Mouse (Mus musculus) T-helper 2 cell (primary cell): Measurements from ENCODE around the gene Abcb9.

Source experiments
- in situ Hi-C: fragments of 300-600 bp; cut with MboI, MseI; formaldehyde crosslinking; loops from one replicate; pipeline ENCODE4 v1.15.1; 2025; ENCODE audit warnings: high pct_unique_total_duplicates

Abcb9 gene

DNA sequence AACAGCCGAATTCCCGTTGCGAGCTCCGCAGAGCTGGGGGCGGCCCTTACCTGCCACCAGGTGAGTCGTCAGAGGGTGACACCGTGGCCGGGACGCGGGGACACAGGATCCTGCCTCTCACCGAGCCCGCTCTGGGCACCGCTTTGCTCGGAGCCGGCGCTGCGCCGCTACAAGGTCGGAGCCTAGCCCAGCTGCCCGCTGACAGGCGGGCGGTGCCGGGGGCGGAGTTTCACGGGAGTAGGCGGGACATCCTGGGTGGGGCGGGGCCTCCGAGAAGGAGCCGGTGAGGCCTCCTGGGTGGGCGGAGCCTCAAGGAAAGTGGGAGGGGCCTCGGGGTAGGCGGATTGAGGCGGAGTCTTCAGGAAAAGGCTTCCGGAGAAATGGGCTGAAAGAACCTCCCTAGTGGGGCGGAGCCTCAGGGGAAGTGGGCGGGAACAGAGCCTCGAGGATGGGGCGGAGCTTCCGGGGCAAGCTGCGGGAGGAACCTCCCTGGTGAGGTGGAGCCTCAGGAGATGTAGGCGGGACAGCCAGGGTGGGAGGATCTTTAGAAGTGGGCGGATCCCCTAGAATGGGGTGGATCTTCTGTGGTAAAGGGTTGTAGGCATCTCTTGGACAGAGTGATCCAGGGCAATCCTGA is at the start of gene Abcb9:
Gene Abcb9 (minus strand): TSS at position 203 of the 637 bp plus-strand sequence.
- in situ Hi-C loops = no loop called here

DNA sequence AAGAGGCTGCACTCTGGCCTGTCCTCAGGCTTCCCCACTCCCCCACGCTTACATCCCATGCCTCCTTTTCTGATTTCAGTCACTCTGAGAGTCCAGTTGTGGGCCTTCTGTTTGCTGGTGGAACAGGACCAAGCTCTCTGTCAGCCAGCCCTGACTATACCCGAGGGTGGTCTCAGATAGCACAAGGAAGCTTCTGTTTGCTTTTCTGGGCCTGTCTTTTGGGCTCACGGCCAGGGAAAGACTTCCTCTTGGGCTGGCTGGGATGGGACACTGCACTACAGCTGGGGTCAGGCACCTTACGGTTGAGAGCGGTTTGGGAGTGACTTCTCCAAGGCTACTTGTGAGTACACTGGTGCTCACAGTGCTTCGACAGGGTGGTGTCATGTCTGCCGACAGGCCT is 42.5 kb upstream of the Abcb9 start:
- in situ Hi-C loops = no loop called here

DNA sequence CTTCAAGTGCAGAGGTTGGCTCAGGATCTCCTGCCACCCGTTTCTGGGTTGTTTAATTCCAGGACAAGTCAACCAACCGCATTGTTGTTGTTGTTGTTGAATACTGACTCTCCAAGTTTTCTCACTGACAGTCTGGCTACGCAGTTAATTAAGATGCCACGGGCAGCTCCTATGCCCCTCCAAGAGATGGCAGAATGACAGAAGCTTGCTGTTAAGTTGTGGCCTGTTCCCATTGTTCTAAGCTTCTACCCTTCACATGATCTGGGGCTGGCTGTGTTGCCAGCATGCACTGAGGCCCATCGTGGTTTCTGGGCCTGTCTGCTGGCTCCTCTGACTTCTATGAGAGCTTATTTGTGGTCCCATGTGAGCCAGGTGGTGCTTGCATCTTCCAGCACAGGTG is 38.7 kb upstream of the Abcb9 start:
- in situ Hi-C loops = no loop called here

DNA sequence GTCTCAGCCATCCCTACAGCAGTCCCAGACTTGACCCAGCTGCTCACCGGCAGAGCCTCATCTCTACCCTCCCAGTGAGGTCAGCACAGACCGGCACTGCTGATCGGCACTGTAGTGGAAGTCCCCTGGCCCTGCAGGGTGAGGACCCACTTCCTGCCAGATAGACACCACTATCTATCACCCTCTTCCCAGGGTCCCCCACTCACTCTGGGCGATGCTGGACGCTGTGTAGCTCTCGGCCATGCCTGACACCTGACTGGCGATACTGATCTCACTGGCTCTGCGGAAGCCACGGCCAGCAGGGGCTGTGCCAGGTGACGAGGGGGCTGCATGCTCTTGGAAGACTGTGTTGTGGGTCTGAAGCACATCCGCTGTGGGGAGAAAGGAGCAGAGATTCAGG is 29.5 kb upstream of the Abcb9 start:
- in situ Hi-C loops = no loop called here

DNA sequence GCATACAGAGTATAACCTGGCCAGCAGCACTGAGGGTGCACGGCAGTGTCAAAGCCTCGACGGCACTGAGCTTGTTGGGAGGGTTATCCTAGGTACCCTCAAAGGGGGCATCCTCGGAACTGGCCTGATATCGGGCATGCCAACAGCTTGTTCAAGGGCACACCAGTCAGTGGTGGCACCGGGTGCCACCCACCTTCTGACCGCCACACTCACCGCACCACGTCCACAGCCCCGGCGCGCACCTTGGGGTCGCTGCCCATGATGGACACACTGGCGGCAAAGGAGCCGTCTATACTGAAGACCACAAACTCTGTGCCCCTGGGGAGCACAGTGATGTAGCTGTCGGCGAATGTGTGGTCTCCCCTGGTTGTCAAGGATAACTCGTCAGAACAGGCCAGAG is 26.8 kb upstream of the Abcb9 start:
- in situ Hi-C loops = no loop called here

DNA sequence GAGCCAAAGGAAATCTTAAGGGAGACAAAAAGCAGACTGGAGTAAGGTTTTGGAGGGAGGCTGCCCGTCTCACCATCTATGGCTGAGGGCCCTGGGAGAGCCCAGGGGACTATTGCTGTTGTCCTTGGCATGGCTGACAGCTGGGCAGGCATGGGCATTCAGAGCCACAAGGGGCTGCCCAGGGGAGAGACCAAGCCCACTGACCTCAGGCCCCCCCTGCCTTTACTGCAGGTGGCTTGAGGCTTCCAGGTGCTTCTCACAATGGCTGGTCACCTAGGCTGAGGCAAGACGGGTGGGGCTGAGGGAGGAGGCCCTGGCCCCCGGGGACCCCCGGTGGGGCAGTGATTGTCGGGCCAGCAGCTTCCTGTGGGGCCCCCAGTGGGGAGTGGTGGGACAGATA is 23.6 kb upstream of the Abcb9 start:
- in situ Hi-C loops = no loop called here

DNA sequence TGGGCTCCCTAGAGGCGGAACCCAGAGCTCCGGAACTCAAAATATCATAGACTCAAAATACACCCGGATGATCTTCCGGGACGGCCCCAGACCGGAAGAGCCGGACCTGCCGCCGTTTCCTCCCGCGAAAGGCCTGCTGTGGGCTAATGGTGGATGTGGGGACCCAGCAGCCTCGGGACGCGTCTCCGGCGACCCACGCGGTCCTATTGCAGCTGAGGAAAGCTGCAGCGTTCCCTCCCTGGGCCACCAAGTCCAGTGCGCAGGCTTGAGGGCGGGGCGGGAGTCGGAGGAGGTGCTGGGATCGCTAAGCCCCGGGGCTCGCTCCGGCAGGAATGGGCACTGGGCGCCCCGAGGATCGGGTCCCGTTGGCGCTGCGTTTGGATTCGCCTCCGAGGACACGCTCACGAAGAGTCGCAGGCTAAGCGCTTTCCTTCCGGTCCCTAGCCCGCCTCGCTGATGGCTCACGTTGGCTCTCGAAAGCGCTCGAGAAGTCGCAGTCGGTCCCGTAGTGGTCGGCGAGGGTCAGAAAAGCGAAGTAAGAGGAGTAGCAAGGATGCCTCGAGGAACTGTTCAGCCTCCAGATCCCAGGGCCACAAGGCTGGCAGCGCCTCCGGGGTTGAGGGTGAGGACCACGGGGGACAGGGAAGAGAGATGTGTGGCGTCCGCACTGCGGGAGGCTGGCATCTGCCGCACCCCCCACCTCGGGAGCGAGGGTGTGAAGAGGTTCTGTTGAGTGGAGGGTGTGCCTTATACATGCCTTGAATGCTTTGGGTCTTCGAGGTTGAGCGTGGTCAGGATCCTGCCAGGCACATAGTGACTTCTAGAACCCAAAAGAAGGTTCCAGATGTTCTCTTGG is 20.6 kb upstream of the Abcb9 start, which contains the start of gene Arl6ip4:
Gene Arl6ip4 (plus strand): TSS at position 100 of the 856 bp plus-strand sequence.
- in situ Hi-C loops = no loop called here

DNA sequence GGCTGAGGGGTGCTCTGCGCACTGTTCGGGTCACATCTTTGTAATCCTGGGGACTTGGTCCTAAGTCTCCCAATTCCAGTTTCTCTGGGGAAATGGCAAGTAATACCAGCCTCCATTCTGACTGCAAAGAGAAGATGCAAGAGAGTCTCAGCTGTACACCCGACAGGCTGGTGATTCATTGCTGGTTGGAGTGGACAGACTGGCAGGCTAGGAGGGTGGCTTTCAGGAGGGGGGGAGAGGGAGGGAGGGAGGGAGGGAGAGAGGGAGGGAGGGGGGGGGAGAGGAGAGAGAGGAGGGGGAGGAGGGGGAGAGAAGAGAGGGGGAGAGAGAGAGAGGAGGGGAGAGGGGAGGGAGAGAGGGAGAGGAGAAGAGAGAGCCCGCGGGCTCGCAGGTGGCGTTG is 19.9 kb upstream of the Abcb9 start:
- in situ Hi-C loops = no loop called here

DNA sequence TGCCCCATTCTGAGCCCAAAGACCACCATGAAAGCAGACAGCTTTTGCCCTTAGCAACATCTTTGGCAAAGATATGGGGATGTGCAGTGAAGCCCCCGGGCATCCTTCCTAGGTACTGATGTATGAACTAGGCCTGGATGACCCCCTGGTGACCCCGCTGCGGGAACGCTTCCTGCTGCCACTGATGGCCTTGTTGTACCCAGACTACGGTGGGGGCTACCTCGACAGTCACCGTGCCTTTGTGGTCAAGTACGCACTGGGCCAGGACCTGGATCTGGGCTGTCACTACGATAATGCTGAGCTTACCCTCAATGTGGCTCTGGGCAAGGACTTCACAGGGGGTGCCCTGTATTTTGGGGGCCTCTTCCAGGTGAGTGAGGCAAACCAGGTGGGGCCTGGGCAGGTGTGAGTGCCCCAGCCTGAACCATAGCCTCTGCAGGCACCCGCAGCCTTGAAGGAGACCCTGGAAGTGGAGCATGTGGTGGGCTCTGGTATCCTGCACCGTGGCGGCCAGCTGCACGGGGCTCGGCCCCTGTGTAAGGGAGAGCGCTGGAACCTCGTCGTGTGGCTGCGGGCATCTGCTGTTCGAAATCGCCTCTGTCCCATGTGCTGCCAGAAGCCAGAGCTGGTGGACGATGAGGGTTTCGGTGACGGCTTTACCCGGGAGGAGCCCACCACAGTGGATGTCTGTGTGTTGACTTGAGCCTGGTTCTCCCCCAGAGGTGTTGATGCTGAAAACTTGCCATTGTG is 18.9 kb upstream of the Abcb9 start:
- in situ Hi-C loops = no loop called here

DNA sequence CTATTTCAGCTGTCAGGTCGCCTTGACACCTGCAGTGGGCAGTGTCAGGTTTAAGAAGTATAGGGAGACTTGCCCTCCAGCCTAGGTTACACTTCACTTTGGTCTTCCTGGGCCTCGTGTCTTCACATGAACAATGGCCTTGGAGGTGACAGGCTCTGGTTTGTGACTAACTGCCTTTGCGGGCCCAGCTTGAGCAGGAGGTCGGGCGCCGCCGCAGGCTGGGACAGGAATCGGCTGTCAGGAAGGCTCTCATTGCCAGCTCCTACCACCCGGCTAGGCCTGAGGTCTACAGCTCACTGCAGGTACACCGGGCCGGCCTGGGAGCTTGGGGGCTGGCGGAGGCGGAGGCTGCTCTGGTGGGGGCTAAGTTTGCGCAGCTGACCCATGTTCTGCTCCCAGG is 17.4 kb upstream of the Abcb9 start:
- in situ Hi-C loops = no loop called here

DNA sequence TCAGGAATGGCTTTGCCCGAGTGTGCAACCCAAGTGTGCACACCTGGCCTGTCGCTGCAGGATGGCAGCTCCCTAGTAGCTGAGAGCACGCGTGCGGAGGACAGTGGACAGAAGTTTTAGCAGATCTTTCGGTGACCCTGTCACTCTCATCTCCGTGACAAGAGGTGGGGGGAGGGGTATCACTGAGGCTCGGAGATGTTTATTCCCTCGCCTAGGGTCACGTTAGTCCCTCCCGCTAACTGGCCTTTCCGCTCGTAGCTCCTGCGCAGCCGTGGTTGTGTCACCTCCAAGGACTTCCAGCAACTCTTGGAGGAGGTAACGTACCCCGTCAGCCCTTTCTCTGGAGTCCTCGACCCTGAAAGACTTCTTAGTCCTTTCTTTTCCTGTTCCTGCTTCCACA is 16.9 kb upstream of the Abcb9 start:
- in situ Hi-C loops = no loop called here

DNA sequence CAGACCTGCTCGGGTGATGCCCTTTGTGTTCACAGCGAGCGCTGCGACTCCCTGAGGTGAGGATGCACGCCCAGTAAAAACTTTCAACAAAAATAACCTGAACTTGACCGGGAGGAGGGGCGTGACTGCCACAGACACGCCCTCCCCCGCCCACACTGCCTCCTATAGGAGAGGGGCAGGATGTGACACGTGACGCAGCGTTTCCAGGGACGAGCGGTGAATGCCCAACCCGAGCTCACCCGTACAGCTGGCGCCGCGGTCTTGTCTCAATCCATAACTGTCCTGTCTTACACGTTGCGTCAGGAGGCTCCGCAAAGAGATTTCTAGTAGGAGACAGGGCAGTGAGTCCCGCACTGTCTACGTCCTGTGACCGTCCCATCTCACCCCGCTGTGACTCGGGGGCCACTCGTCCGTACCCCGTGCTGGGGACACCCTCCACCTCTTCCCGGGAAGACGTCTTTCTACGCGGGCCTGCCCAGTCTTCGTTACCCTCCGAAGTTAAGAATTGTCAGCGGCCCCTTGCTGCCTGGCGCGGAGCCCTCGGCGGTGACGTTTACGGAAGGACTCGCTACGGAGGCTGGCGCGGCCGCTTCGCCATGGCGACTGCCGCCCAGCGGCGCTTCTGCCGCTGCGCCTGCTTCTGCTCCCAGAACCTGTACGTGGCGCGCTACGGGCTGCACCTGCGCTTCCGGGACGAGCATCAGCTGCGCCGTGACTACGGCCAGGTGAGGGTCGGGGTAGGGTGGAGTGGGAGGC is 16.3 kb upstream of the Abcb9 start, which contains the start of gene Ogfod2:
Gene Ogfod2 (plus strand): TSS at position 556 of the 756 bp plus-strand sequence.
- in situ Hi-C loops = no loop called here

DNA sequence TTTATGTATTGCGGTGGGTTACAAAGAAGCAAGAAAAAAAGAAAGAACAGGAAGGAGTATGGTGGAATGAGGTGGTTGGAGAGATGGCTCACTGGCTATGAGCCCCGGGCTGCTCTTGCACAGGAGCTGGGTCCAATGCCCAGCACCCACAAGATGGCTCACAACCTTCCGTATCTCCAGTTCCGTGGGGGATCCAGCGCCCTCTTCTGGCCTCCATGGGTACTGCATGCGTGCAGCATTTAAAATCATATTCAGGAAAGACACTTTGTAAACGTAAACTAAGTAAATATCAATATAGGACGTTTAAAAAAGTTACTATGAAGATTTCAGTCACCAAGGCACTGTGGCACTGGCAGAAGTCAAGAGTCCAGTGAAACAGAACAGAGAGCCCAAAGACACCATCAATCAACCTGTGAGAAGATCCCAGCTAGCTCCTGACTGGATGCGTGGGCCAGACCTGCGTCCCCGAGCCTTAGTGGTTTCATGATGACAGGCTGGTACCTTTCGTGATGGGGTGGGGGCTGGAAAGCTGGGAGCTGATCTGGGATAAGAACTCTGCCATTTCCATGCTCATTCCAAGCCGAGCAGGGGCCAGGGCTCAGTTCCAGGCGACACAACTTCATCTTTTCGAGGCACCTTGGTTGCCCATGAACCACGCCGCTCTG is 15.6 kb upstream of the Abcb9 start:
- in situ Hi-C loops = no loop called here

DNA sequence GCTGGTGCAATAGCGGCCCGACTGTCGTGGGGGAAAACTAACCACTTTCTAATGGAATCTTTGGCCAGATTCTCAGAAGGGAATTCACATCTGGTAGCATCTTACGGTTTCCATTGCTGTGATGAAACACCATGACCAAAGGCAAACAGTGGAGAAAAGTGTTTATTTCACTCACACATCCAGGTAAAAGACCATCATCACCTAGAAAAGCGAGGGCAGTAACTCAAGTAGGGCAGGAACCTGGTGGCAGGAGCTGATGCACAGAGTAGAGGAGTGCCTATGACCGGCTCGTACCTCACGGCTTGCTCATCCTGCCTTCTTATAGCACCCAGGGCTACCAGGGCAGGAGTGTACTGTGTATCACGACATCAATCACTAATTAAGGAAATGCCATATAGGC is 8.0 kb upstream of the Abcb9 start:
- in situ Hi-C loops = no loop called here

DNA sequence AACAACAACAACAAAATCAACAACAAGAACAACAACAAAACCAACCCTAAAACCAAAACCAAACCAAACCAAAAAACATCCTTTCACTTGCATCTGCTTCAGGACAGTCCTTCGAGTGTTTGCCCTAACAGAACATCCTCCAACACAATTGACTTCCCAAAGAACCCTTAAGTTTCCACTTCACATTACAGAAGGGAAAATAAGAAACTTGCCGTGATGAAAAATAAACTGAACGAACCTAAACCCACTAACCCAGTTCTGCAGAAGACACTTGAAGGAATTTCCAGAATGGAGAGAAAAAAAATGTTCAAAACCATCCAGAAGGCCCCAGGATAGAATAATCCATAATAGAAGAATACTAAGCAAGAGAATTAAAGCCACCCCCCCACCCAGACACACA is 7.4 kb upstream of the Abcb9 start:
- in situ Hi-C loops = no loop called here

DNA sequence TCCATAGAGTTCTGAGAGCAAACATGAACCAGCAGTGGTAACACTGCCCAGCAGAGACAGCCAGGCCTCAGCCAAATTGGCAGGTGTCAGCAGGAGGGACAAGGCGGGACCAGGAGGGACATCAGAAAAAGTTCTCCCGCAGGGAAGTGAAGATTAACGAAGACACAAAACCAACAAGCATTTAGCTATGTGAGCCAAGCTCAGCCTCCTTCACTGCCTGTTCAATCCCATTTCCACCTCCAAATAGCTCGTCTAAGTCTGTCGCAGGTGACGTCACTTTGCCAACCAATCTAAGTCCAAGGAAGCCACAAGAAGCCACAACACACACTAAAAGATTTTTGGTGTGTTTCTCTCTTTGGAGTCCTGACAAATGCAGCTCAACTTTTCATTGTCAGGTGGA is 6.7 kb upstream of the Abcb9 start:
- in situ Hi-C loops = no loop called here

DNA sequence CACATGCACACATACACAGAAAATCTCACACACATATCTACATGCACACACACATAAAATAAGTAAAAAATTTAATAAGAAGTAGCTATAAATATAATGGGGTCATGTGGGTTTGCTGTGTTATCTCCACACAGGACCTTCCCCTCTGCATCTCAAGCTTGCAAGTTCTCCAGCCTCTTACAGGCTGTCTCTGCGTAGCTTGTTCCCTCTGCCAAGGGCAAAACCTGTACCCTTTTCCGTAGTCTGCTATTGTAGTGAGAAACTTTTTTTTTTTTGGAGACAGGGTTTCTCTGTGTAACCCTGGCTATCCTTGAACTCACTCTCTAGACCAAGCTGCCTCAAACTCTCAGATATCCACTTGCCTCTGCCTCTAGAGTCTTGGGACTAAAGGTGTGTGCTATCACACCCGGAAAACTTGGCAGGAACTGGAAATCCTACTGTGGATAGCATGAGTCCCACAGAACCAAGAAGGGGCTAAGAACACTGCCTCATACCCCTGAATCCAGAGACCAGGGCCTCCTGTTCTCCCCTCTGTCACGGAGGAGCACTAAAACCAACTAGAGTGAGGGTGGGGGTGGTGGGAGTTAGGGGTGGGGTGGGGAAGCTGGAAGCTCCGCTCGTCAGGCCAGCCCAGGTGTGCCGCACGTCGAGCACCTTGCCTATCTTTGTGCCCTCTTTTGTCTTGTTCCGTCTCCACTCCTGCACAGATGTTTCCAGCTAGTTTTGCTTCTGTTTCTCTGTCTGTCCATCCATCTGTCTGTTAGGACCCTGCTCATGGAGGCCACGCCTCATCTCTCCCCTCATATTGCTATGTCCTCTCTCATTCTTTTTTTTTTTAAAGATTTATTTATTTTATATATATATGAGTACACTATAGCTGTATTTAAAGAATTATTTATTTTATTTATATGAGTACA is 4.8 kb upstream of the Abcb9 start:
- in situ Hi-C loops = no loop called here

DNA sequence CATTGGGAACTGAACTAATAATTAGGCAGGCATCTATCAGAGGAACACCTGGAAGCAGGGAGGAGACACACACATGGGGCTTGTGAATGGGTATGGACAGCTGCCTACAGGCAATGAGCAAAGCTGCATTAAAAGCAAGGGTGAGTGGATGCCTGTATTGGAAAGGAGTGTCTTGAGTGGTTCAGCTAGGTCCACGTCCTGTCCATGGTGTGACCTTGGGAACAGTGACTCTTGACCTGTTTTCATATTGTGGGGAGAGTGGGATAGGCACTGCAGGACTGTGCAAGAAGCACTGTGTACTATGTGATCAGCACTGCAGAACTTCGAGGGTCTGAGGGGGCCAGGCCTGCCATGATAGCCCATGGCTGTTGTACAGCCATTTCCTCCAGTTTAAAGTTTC is 3.3 kb upstream of the Abcb9 start:
- in situ Hi-C loops = no loop called here

DNA sequence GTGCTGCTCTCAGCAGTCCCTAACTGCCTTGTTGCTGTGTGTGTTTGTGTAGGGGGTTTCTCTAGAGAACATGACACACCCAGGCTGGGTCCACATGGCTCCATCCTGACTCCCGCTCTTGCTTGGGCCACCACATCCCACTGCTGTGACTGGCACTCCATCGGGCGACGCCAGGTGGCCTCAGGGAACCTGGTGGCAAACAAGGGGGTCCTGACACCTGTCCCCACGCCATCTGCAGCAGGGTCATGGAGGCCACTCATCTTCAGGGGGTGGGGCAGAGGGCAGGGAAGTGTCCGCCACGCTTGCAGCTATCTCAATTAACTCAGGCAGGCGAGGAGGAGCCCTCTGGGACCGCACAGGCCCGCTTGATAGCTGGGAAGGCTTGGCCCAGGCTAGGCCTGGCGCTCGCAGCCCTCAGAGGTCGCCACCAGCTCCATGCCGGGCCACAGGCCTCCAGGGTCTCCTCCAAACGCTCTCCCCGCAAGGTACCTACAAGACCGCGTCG is 469 bp downstream of the Abcb9 start:
- in situ Hi-C loops = no loop called here
